ENCODE assay signal across 8 mouse cellular contexts in genomic region chr2:167675120-167675909, GRCm38 (mm10). TPM values are rescaled to one million over a fixed set of nuclear protein-coding genes. Genes with fewer than 3 reads are reported as not detected.
DNase-seq lines count a peak whose midpoint lies in the region; ATAC-seq and TF ChIP-seq lines count a peak whose summit lies in the region.

No protein-coding gene starts in this region.

- no peaks in the 10 kb centered on the region for H3K4me1 ChIP-seq in forebrain, postnatal 0 days (ENCODE audit: insufficient read depth)
- peaks cover 24% of the 10 kb centered on the region; the same call in 1 of the 2 replicates for H3K4me1 ChIP-seq in forebrain, embryonic 10.5 days
- H3K4me1 ChIP-seq in neural tube, embryonic 11.5 days (ENCODE audit: control insufficient read depth, insufficient read depth, low read length) = no peaks in the 10 kb centered on the region
- no peaks in the 10 kb centered on the region for H3K4me1 ChIP-seq in embryonic facial prominence, embryonic 11.5 days (ENCODE audit: control insufficient read depth, insufficient read depth, low read length)

- H3K9ac ChIP-seq in forebrain, postnatal 0 days = no peak overlapping the region
- no peak overlapping the region for H3K9ac ChIP-seq in neural tube, embryonic 11.5 days (ENCODE audit: low read length)
- no peak overlapping the region for H3K9ac ChIP-seq in embryonic facial prominence, embryonic 11.5 days (replicated peaks; ENCODE audit: low read length)

- no peaks in the 10 kb centered on the region for H3K36me3 ChIP-seq in forebrain, postnatal 0 days (ENCODE audit: insufficient read depth)
- no peaks in the 10 kb centered on the region for H3K36me3 ChIP-seq in forebrain, embryonic 10.5 days (replicated peaks)
- no peaks in the 10 kb centered on the region for H3K36me3 ChIP-seq in neural tube, embryonic 11.5 days (ENCODE audit: control insufficient read depth, insufficient read depth, low read length)
- H3K36me3 ChIP-seq in embryonic facial prominence, embryonic 11.5 days (replicated peaks; ENCODE audit: control insufficient read depth, insufficient read depth, low read depth, low read length) = no peaks in the 10 kb centered on the region

- WGBS in forebrain, postnatal 0 days = 42% methylated on average over 14 of the region's 14 CpGs
- 41% methylated on average over 14 of the region's 14 CpGs for WGBS in forebrain, embryonic 10.5 days
- WGBS in neural tube, embryonic 11.5 days = 41% methylated on average over 14 of the region's 14 CpGs
- whole genome bisulfite sequencing in embryonic facial prominence, embryonic 11.5 days = 36% methylated on average over 14 of the region's 14 CpGs

- peak; percentile 56 for TF ChIP-seq CTCF in forebrain, postnatal 0 days (IDR thresholded peaks at IDR 0.05; ENCODE audit: low read depth)

- no peak overlapping the region for H3K4me3 ChIP-seq in forebrain, postnatal 0 days (ENCODE audit: low read depth, low read length)
- no peak overlapping the region for H3K4me3 ChIP-seq in forebrain, embryonic 10.5 days
- no peak overlapping the region for H3K4me3 ChIP-seq in neural tube, embryonic 11.5 days (ENCODE audit: low read depth, low read length)
- no peak overlapping the region for H3K4me3 ChIP-seq in embryonic facial prominence, embryonic 11.5 days (ENCODE audit: low read depth, low read length)

- H3K27ac ChIP-seq in forebrain, postnatal 0 days (ENCODE audit: low read depth, low read length) = no peak overlapping the region
- H3K27ac ChIP-seq in forebrain, embryonic 10.5 days = no peak overlapping the region
- H3K27ac ChIP-seq in neural tube, embryonic 11.5 days (ENCODE audit: low read depth, low read length) = no peak overlapping the region
- no peak overlapping the region for H3K27ac ChIP-seq in embryonic facial prominence, embryonic 11.5 days (replicated peaks; ENCODE audit: low read depth, low read length)

- no peak for DNase-seq in forebrain, postnatal 0 days
- DNase-seq in forebrain, embryonic 10.5 days (ENCODE audit: extremely low spot score, low spot score) = no peak
- peak; percentile 46 for DNase-seq in neural tube, embryonic 11.5 days (ENCODE audit: low spot score)
- no peak for DNase-seq in neural tube, embryonic 10.5 days (ENCODE audit: extremely low spot score, low spot score)
- peak; percentile 66 for DNase-seq in embryonic facial prominence, embryonic 11.5 days (ENCODE audit: low spot score)
- peak; percentile 67 for DNase-seq in naive thymus-derived CD4-positive, alpha-beta T cell, adult 2 months (ENCODE audit: low read depth)
- no peak for DNase-seq in frontal cortex, postnatal 25 days (ENCODE audit: low spot score in 2 of 2)
- DNase-seq in heart, postnatal 36 days = no peak

- ATAC-seq in forebrain, postnatal 0 days = no peak
- no peak for ATAC-seq in neural tube, embryonic 11.5 days (ENCODE audit: insufficient read depth, low FRiP score, low TSS enrichment)
- no peak for ATAC-seq in embryonic facial prominence, embryonic 11.5 days (replicated peaks; ENCODE audit: insufficient number of reproducible peaks, low FRiP score, low TSS enrichment, low read depth)

- H3K4me2 ChIP-seq in forebrain, postnatal 0 days (ENCODE audit: low read depth) = no peak overlapping the region
- H3K4me2 ChIP-seq in neural tube, embryonic 11.5 days (ENCODE audit: low read depth) = no peak overlapping the region
- H3K4me2 ChIP-seq in embryonic facial prominence, embryonic 11.5 days (ENCODE audit: low read depth, low read length) = no peak overlapping the region

- H3K27me3 ChIP-seq in forebrain, postnatal 0 days (ENCODE audit: insufficient read depth, low read length) = no peaks in the 10 kb centered on the region; the same call in 1 of the 2 replicates
- no peaks in the 10 kb centered on the region for H3K27me3 ChIP-seq in forebrain, embryonic 10.5 days (ENCODE audit: poor library complexity, severe bottlenecking)
- no peaks in the 10 kb centered on the region for H3K27me3 ChIP-seq in neural tube, embryonic 11.5 days (ENCODE audit: control insufficient read depth, insufficient read depth, low read length)
- no peaks in the 10 kb centered on the region for H3K27me3 ChIP-seq in embryonic facial prominence, embryonic 11.5 days (ENCODE audit: control insufficient read depth, insufficient read depth, low read length)

- H3K9me3 ChIP-seq in forebrain, postnatal 0 days (ENCODE audit: low read length) = no peaks in the 10 kb centered on the region
- no peaks in the 10 kb centered on the region for H3K9me3 ChIP-seq in forebrain, embryonic 10.5 days
- no peaks in the 10 kb centered on the region for H3K9me3 ChIP-seq in neural tube, embryonic 11.5 days (ENCODE audit: control insufficient read depth, low read length)
- H3K9me3 ChIP-seq in embryonic facial prominence, embryonic 11.5 days (replicated peaks; ENCODE audit: control insufficient read depth, low read length) = no peaks in the 10 kb centered on the region

- intact Hi-C loops in heart, postnatal 36 days (cut with DNase I) = loop anchor here (1.0 to 2.0 kb wide), 2 partner anchors 34 to 63 kb away; no protein-coding TSS in a partner anchor

RNA-seq across cellular contexts. Expression of gene Cebpb, which starts 13.4 kb away (rescaled TPM):
- total RNA-seq in forebrain, postnatal 0 days (2014; rRNA removed) = 4.2 and 5.7 TPM in 2 replicates
- polyA plus RNA-seq in forebrain, postnatal 0 days (2015; fragmentation: Nextera tagmentation; extraction: Ambion mirVana) = 4.3 and 4.5 TPM in 2 replicates
- 0.33 and 0.44 TPM in 2 replicates for polyA plus RNA-seq in forebrain, embryonic 10.5 days (2016; fragmentation: Nextera tagmentation; extraction: Ambion mirVana)
- 3.0 and 3.2 TPM in 2 replicates for polyA plus RNA-seq in neural tube, embryonic 11.5 days (2014; fragmentation: Nextera tagmentation; extraction: Ambion mirVana)
- 3.1 and 4.4 TPM in 2 replicates for polyA plus RNA-seq in embryonic facial prominence, embryonic 11.5 days (2014; fragmentation: Nextera tagmentation; extraction: Ambion mirVana)
- total RNA-seq in heart, postnatal 36 days (2021) = 100 to 1,000 TPM in 1 of 2 experiments, 10 to 100 TPM in 1; 93.7 to 108 TPM

RNA-seq across cellular contexts. Expression of gene Gm20431, which starts 14.0 kb away (rescaled TPM):
- not detected in 2 replicates for total RNA-seq in forebrain, postnatal 0 days (2014; rRNA removed)
- 7.5 and 9.7 TPM in 2 replicates for polyA plus RNA-seq in forebrain, postnatal 0 days (2015; fragmentation: Nextera tagmentation; extraction: Ambion mirVana)
- polyA plus RNA-seq in forebrain, embryonic 10.5 days (2016; fragmentation: Nextera tagmentation; extraction: Ambion mirVana) = 2.7 and 4.9 TPM in 2 replicates
- 7.0 TPM in 1 of 2 replicates, not detected in the other for polyA plus RNA-seq in neural tube, embryonic 11.5 days (2014; fragmentation: Nextera tagmentation; extraction: Ambion mirVana)
- polyA plus RNA-seq in embryonic facial prominence, embryonic 11.5 days (2014; fragmentation: Nextera tagmentation; extraction: Ambion mirVana) = 5.2 and 5.6 TPM in 2 replicates
- 10 to 100 TPM; 14.0 to 20.7 TPM for total RNA-seq in heart, postnatal 36 days (2021)

RNA-seq across cellular contexts. Expression of gene Tmem189, which starts 14.3 kb away (rescaled TPM):
- total RNA-seq in forebrain, postnatal 0 days (2014; rRNA removed) = 37.7 and 39.5 TPM in 2 replicates
- 33.7 and 38.4 TPM in 2 replicates for polyA plus RNA-seq in forebrain, postnatal 0 days (2015; fragmentation: Nextera tagmentation; extraction: Ambion mirVana)
- 31.5 and 34.2 TPM in 2 replicates for polyA plus RNA-seq in forebrain, embryonic 10.5 days (2016; fragmentation: Nextera tagmentation; extraction: Ambion mirVana)
- polyA plus RNA-seq in neural tube, embryonic 11.5 days (2014; fragmentation: Nextera tagmentation; extraction: Ambion mirVana) = 40.4 and 40.9 TPM in 2 replicates
- polyA plus RNA-seq in embryonic facial prominence, embryonic 11.5 days (2014; fragmentation: Nextera tagmentation; extraction: Ambion mirVana) = 31.9 and 34.1 TPM in 2 replicates
- 10 to 100 TPM; 26.6 to 29.9 TPM for total RNA-seq in heart, postnatal 36 days (2021)

RNA-seq across cellular contexts. Expression of gene Ube2v1, which starts 43.4 kb away (rescaled TPM):
- 161 TPM in 2 replicates for total RNA-seq in forebrain, postnatal 0 days (2014; rRNA removed)
- polyA plus RNA-seq in forebrain, postnatal 0 days (2015; fragmentation: Nextera tagmentation; extraction: Ambion mirVana) = 328 and 369 TPM in 2 replicates
- polyA plus RNA-seq in forebrain, embryonic 10.5 days (2016; fragmentation: Nextera tagmentation; extraction: Ambion mirVana) = 414 and 416 TPM in 2 replicates
- polyA plus RNA-seq in neural tube, embryonic 11.5 days (2014; fragmentation: Nextera tagmentation; extraction: Ambion mirVana) = 291 and 297 TPM in 2 replicates
- 223 and 235 TPM in 2 replicates for polyA plus RNA-seq in embryonic facial prominence, embryonic 11.5 days (2014; fragmentation: Nextera tagmentation; extraction: Ambion mirVana)
- total RNA-seq in heart, postnatal 36 days (2021) = 100 to 1,000 TPM; 111 to 114 TPM

Comparison
In these comparisons a context has a peak if more than half of its experiments do, and no peak if none do; other contexts are left out.
1. DNase-seq: peak in neural tube, embryonic 11.5 days (single experiment), embryonic facial prominence, embryonic 11.5 days (single experiment) and naive thymus-derived CD4-positive, alpha-beta T cell, adult 2 months (single experiment); none in forebrain, postnatal 0 days (single experiment), forebrain, embryonic 10.5 days (single experiment), neural tube, embryonic 10.5 days (single experiment), frontal cortex, postnatal 25 days (0 of 2) and heart, postnatal 36 days (0 of 2).